Mouse (Mus musculus) kidney, embryonic 14.5 days (tissue): ENCODE measurements around the gene Igsf8. TPM values are rescaled to one million over a fixed set of nuclear protein-coding genes. Genes with fewer than 3 reads are reported as not detected.

Experiments
- ATAC-seq: fragments of 200-750 bp; cut with Nextera tagmentation; 2 replicates; pipeline ENCODE4 v1.8.0; 2017; ENCODE audit warnings: moderate number of reproducible peaks, mild to moderate bottlenecking, moderate TSS enrichment, moderate library complexity; ENCODE audit not compliant: low FRiP score, low TSS enrichment
- H3K27ac ChIP-seq: fragments of 300-500 bp; sonication (generic); 2 replicates; pipeline ENCODE4 v1.5.1; 2014; ENCODE audit warnings: low read depth, mild to moderate bottlenecking, low read length, moderate library complexity, mixed read lengths
- H3K27me3 ChIP-seq: fragments of 300-500 bp; sonication (generic); 2 replicates; pipeline ENCODE4 v1.6.1; 2014; ENCODE audit warnings: mild to moderate bottlenecking, low read length; ENCODE audit not compliant: control insufficient read depth, insufficient read depth
- H3K36me3 ChIP-seq: fragments of 300-500 bp; sonication (generic); 2 replicates; pipeline ENCODE4 v1.6.1; 2014; ENCODE audit warnings: low read length, mixed read lengths; ENCODE audit not compliant: control insufficient read depth, insufficient read depth
- H3K4me1 ChIP-seq: fragments of 300-500 bp; sonication (generic); 2 replicates; pipeline ENCODE4 v1.6.1; 2014; ENCODE audit warnings: low read length, mixed read lengths; ENCODE audit not compliant: control insufficient read depth, insufficient read depth
- H3K4me2 ChIP-seq: fragments of 300-500 bp; sonication (generic); replicated peaks from 2 replicates; pipeline ENCODE4 v1.6.1; 2014; ENCODE audit warnings: low read depth, mild to moderate bottlenecking, low read length
- H3K4me3 ChIP-seq: fragments of 300-500 bp; sonication (generic); 2 replicates; pipeline ENCODE4 v1.5.1; 2014; ENCODE audit warnings: mild to moderate bottlenecking, low read length
- H3K9ac ChIP-seq: fragments of 300-500 bp; sonication (generic); 2 replicates; pipeline ENCODE4 v1.6.1; 2014; ENCODE audit warnings: low read depth, mild to moderate bottlenecking, low read length, moderate library complexity
- H3K9me3 ChIP-seq: fragments of 300-500 bp; sonication (generic); 2 replicates; pipeline ENCODE4 v1.6.1; 2016; ENCODE audit warnings: low read length; ENCODE audit not compliant: control insufficient read depth
- WGBS: fragments of 180-500 bp; shearing (Covaris S2); extraction: QIAGEN DNeasy Blood & Tissue Kit; methylation state at CpG from one replicate; pipeline ENCODE4 v1.1.7; 2014; 5-methylcytosine and 5-hydroxymethylcytosine counted together
- polyA plus RNA-seq: library from polyadenylated mRNA; unstranded; fragments of >200 nt; fragmentation: Nextera tagmentation; extraction: Ambion mirVana; gene quantifications from 2 replicates; pipeline ENCODE4 v1.2.1, GENCODE M21; 2014

The Igsf8 gene
- polyA plus RNA-seq, 1 experiment from 2014 or later, result 53.1 TPM

GRCm38 (mm10) chr1:172311921-172312767 is 50.7 kb downstream of the Igsf8 start:
- ATAC-seq, result peak; percentile 84
- Histone ChIP-seq H3K9me3 (no peaks in the 10 kb centered on the region), H3K27ac (peak overlapping the region; percentile 91), H3K4me3 (peak overlapping the region; percentile 71), H3K27me3 (no peaks in the 10 kb centered on the region), H3K36me3 (no peaks in the 10 kb centered on the region; the same call in 1 of the 2 replicates), H3K4me1 (peaks cover 29% of the 10 kb centered on the region), H3K4me2 (peak overlapping the region; percentile 89), H3K9ac (peak overlapping the region; percentile 72)
- under 1% methylated on average over 44 of the region's 55 CpGs for WGBS

GRCm38 (mm10) chr1:172312768-172313561 is 51.5 kb downstream of the Igsf8 start:
- H3K9me3 ChIP-seq, result no peaks in the 10 kb centered on the region
- 0 out of 2 replicates have a peak overlapping the region, but pooled peaks have one; percentile 24 for H3K27ac ChIP-seq
- H3K27me3 ChIP-seq, result no peaks in the 10 kb centered on the region
- peak overlapping the region; percentile 89 for H3K4me2 ChIP-seq
- peak overlapping the region; percentile 71 for H3K4me3 ChIP-seq
- ATAC-seq, result peak; percentile 11
- WGBS, result 15% methylated on average over 16 of the region's 16 CpGs
- peaks cover 29% of the 10 kb centered on the region for H3K4me1 ChIP-seq
- H3K9ac ChIP-seq, result peak overlapping the region; percentile 72
- peaks cover 2% of the 10 kb centered on the region for H3K36me3 ChIP-seq

- no peak for ATAC-seq
- H3K4me1 ChIP-seq, result peaks cover 29% of the 10 kb centered on the region
- no peak overlapping the region for H3K27ac ChIP-seq
- peaks cover 8% of the 10 kb centered on the region for H3K36me3 ChIP-seq
- H3K27me3 ChIP-seq, result no peaks in the 10 kb centered on the region
- no peaks in the 10 kb centered on the region for H3K9me3 ChIP-seq
- H3K9ac ChIP-seq, result no peak overlapping the region
- no peak overlapping the region; the same call in 1 of the 2 replicates for H3K4me2 ChIP-seq
- no peak overlapping the region for H3K4me3 ChIP-seq
- WGBS, result 80% methylated on average over 10 of the region's 10 CpGs
Measured at GRCm38 (mm10) chr1:172313613-172314411, 52.4 kb downstream of the Igsf8 start.

- H3K27me3 ChIP-seq, result no peaks in the 10 kb centered on the region
- ATAC-seq, result no peak
- peaks cover 11% of the 10 kb centered on the region for H3K36me3 ChIP-seq
- no peak overlapping the region for H3K9ac ChIP-seq
- H3K27ac ChIP-seq, result no peak overlapping the region
- no peaks in the 10 kb centered on the region for H3K9me3 ChIP-seq
- H3K4me3 ChIP-seq, result no peak overlapping the region
- H3K4me2 ChIP-seq, result no peak overlapping the region
- H3K4me1 ChIP-seq, result peaks cover 29% of the 10 kb centered on the region
- 91% methylated on average over 3 of the region's 3 CpGs for WGBS
Measured at GRCm38 (mm10) chr1:172314911-172315310, 53.5 kb downstream of the Igsf8 start.

GRCm38 (mm10) chr1:172317431-172317830 is 56.0 kb downstream of the Igsf8 start:
- 60% methylated on average over 18 of the region's 18 CpGs for WGBS
- Histone ChIP-seq H3K36me3 (peaks cover 11% of the 10 kb centered on the region), H3K27me3 (no peaks in the 10 kb centered on the region), H3K4me1 (peaks cover 18% of the 10 kb centered on the region; the same call in 1 of the 2 replicates), H3K27ac (no peak overlapping the region), H3K4me2 (no peak overlapping the region), H3K4me3 (no peak overlapping the region), H3K9me3 (no peaks in the 10 kb centered on the region), H3K9ac (no peak overlapping the region)
- no peak for ATAC-seq

- H3K9ac ChIP-seq, result no peak overlapping the region; the same call in 1 of the 2 replicates
- H3K36me3 ChIP-seq, result peaks cover 11% of the 10 kb centered on the region
- no peak for ATAC-seq
- 75% methylated on average over 15 of the region's 15 CpGs for WGBS
- no peak overlapping the region for H3K27ac ChIP-seq
- no peak overlapping the region for H3K4me3 ChIP-seq
- H3K4me1 ChIP-seq, result peaks cover 14% of the 10 kb centered on the region; the same call in 1 of the 2 replicates
- H3K9me3 ChIP-seq, result no peaks in the 10 kb centered on the region
- H3K4me2 ChIP-seq, result no peak overlapping the region
- no peaks in the 10 kb centered on the region for H3K27me3 ChIP-seq
Measured at GRCm38 (mm10) chr1:172317946-172318345, 56.5 kb downstream of the Igsf8 start.

- WGBS, result 87% methylated on average over 18 of the region's 19 CpGs
- Histone ChIP-seq H3K36me3 (peaks cover 11% of the 10 kb centered on the region), H3K4me1 (0 out of 2 replicates have a peak, but pooled peaks cover 8% of the 10 kb centered on the region), H3K4me3 (no peak overlapping the region), H3K9ac (no peak overlapping the region; the same call in 1 of the 2 replicates), H3K27ac (no peak overlapping the region), H3K27me3 (no peaks in the 10 kb centered on the region), H3K9me3 (no peaks in the 10 kb centered on the region), H3K4me2 (no peak overlapping the region)
- no peak for ATAC-seq
Measured at GRCm38 (mm10) chr1:172318424-172319035, 57.1 kb downstream of the Igsf8 start.

GRCm38 (mm10) chr1:172319346-172319745 is 57.9 kb downstream of the Igsf8 start:
- Histone ChIP-seq H3K9me3 (no peaks in the 10 kb centered on the region), H3K4me3 (no peak overlapping the region), H3K27ac (no peak overlapping the region), H3K4me2 (no peak overlapping the region), H3K9ac (no peak overlapping the region), H3K4me1 (0 out of 2 replicates have a peak, but pooled peaks cover 5% of the 10 kb centered on the region), H3K36me3 (peaks cover 11% of the 10 kb centered on the region), H3K27me3 (no peaks in the 10 kb centered on the region)
- 67% methylated on average over 7 of the region's 7 CpGs for WGBS
- no peak for ATAC-seq
